Mouse (Mus musculus) midbrain, embryonic 11.5 days (tissue): ENCODE data around the gene Zfp599. TPM values are rescaled to one million over a fixed set of nuclear protein-coding genes. Genes with fewer than 3 reads are reported as not detected.
A peak's percentile ranks its signal among the peaks of the same experiment; 100 is the strongest.
"Not testable (repeated sequence)": the region's sequence is repeated elsewhere in the genome, so short reads cannot be mapped to it uniquely, and the experiment has no call there.

Experiments
- ATAC-seq: fragments of 200-750 bp; cut with Nextera tagmentation; 2 replicates; pipeline ENCODE4 v1.8.0; 2017; ENCODE audit warnings: moderate TSS enrichment, moderate library complexity; ENCODE audit not compliant: low FRiP score
- DNase-seq: peaks from one replicate; pipeline ENCODE4 v3.0.0; 2015; ENCODE audit warnings: low spot score; ENCODE audit errors: missing footprints
- H3K27ac ChIP-seq: fragments of 300-500 bp; sonication (generic); 2 replicates; pipeline ENCODE4 v1.5.1; 2014; ENCODE audit warnings: low read depth, low read length
- H3K27me3 ChIP-seq: fragments of 300-500 bp; sonication (generic); 2 replicates; pipeline ENCODE4 v1.6.1; 2014; ENCODE audit warnings: mild to moderate bottlenecking, low read length, moderate library complexity, mixed read lengths; ENCODE audit not compliant: control insufficient read depth, insufficient read depth
- H3K36me3 ChIP-seq: fragments of 300-500 bp; sonication (generic); 2 replicates; pipeline ENCODE4 v1.6.1; 2014; ENCODE audit warnings: mild to moderate bottlenecking, low read length, moderate library complexity, mixed read lengths; ENCODE audit not compliant: control insufficient read depth, insufficient read depth
- H3K4me1 ChIP-seq: fragments of 300-500 bp; sonication (generic); 2 replicates; pipeline ENCODE4 v1.6.1; 2014; ENCODE audit warnings: low read length; ENCODE audit not compliant: control insufficient read depth, insufficient read depth
- H3K4me2 ChIP-seq: fragments of 300-500 bp; sonication (generic); 2 replicates; pipeline ENCODE4 v1.6.1; 2014; ENCODE audit warnings: mild to moderate bottlenecking, moderate library complexity
- H3K4me3 ChIP-seq: fragments of 300-500 bp; sonication (generic); 2 replicates; pipeline ENCODE4 v1.5.1; 2014; ENCODE audit warnings: low read depth, low read length
- H3K9ac ChIP-seq: fragments of 300-500 bp; sonication (generic); 2 replicates; pipeline ENCODE4 v1.6.1; 2014; ENCODE audit warnings: low read length
- H3K9me3 ChIP-seq: fragments of 300-500 bp; sonication (generic); 2 replicates; pipeline ENCODE4 v1.6.1; 2016; ENCODE audit warnings: low read length; ENCODE audit not compliant: control insufficient read depth
- WGBS: fragments of 180-500 bp; shearing (Covaris S2); extraction: QIAGEN DNeasy Blood & Tissue Kit; methylation state at CpG from one replicate; pipeline ENCODE4 v1.1.7; 2014; 5-methylcytosine and 5-hydroxymethylcytosine counted together
- polyA plus RNA-seq: library from polyadenylated mRNA; unstranded; fragments of >200 nt; fragmentation: Nextera tagmentation; extraction: Ambion mirVana; gene quantifications from 2 replicates; pipeline ENCODE4 v1.2.1, GENCODE M21; 2014

Zfp599 gene
- polyA plus RNA-seq, result 6.7 TPM in 2 replicates

DNA sequence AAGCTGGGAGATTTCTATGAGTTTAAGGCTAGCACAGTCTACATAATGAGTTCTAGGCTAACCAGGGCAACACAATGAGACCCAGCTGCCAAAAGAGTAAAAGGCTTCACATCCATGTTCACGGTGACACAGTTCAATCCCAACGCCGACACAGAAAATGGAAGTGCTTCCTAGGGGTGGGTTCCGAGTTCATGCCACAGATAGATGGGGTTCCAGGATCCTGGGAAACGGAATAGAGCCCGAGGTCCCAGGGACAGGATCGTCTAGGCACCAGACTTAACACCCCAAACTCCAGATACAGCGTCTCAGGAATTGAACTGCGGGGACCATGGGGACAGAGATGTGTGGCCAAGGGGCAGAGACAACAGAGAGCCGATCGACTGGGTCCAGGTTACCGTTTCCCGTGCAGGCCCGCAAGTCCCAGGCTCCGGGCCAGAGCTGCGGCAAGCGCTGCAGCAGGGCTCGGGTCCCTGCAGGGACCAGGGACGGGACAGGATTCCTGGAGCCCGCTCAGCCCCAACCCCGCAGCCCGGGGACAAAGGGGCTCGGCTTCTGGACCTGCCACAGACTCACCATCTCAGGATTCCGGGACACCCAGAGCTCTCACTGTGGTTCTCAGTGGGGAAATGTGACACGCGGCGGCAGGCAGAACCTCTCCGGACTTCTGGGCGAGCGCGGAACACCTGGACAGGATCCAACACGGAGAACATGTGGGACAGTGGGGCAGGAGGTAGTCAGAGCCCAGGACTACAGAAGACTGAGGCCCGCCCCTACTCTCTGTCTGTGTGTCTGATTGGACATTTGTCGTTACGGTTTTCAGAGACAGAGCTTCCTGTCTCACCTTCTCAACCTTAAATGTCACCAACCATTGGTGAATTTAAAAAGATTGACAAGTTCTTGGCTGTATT is at the start of gene Zfp599:
TSS of gene Zfp599 (minus strand) at position 712 of the 908 bp plus-strand sequence.
- H3K27ac ChIP-seq, result no peak within 1 kb of the TSS
- WGBS, result 3% methylated on average over 35 of the region's 35 CpGs

GRCm38 (mm10) chr9:22307920-22308262 is 48.2 kb upstream of the Zfp599 start:
- H3K27ac ChIP-seq, ATAC-seq, H3K4me1 ChIP-seq, DNase-seq, H3K27me3 ChIP-seq, H3K9me3 ChIP-seq: not testable (repeated sequence)
- peak overlapping the region; percentile 92 for H3K4me3 ChIP-seq
- peaks cover 14% of the 10 kb centered on the region for H3K36me3 ChIP-seq
- peak overlapping the region; percentile 46 for H3K4me2 ChIP-seq
- 15% methylated on average over 9 of the region's 9 CpGs for WGBS
- peak overlapping the region; percentile 98 for H3K9ac ChIP-seq

More for the DNA sequence above, at the start of gene Zfp599:
- peaks cover 10% of the 10 kb centered on the region; the same call in 1 of the 2 replicates for H3K9me3 ChIP-seq
- ATAC-seq (peak; percentile 91), DNase-seq (peak; percentile 93)
- H3K36me3 ChIP-seq, result peaks cover 2% of the 10 kb centered on the region; the same call in 1 of the 2 replicates
- H3K4me1 ChIP-seq, result peaks cover 2% of the 10 kb centered on the region; the same call in 1 of the 2 replicates
- H3K9ac ChIP-seq, result peak within 1 kb of the TSS; percentile 87
- H3K4me3 ChIP-seq, result peak within 1 kb of the TSS; percentile 62
- H3K27me3 ChIP-seq, result no peaks in the 10 kb centered on the region
- peak within 1 kb of the TSS; percentile 74 for H3K4me2 ChIP-seq

DNA sequence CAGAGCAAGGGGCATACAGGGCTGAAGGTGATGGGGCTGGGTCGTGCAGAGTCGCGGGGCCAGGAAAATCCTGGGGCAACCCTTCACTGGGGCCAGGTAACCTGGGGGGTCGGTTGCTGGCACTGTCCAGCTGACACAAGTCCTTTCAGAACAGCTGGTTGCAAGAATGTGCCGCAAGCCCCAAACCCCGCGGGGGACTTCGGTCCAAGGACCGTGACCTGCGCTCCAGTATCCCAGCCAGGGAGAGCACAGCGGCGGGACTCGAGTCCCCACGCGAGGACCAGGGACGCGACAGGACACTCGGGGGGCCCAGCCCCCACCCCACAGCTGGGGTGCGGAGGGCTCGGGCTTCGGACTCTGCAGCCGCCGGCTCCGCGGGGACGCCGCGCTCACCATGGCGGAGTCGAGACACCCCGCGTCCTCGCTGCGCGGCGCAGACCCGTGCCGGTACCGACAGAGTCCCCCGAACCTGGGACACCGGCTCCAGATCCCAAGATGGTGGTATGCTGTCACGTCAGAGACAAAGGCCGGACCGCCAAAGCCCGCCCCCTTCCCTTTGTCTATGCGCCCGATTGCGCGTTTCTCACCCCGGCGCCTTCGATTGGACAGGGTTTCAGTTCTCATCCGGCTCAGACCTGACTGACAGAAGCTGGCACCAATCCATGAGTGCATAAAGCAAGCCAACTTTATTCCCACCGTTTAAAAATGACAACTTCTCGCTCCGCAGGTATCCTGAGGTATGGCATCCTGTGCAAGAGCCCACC is 47.6 kb upstream of the Zfp599 start, which contains the start of gene Zfp810:
TSS of gene Zfp810 (minus strand) at position 493 of the 764 bp plus-strand sequence.
- Histone ChIP-seq H3K27ac (peak within 1 kb of the TSS; percentile 63; the same call in 1 of the 2 replicates), H3K27me3 (no peaks in the 10 kb centered on the region), H3K36me3 (peaks cover 17% of the 10 kb centered on the region), H3K9me3 (no peaks in the 10 kb centered on the region; the same call in 1 of the 2 replicates), H3K4me1 (peaks cover 8% of the 10 kb centered on the region), H3K9ac (peak within 1 kb of the TSS; percentile 98), H3K4me2 (peak within 1 kb of the TSS; percentile 86), H3K4me3 (peak within 1 kb of the TSS; percentile 92)
- DNase-seq (peak; percentile 99), ATAC-seq (peak; percentile 99)
- WGBS, result 0% methylated on average over 55 of the region's 56 CpGs

- Histone ChIP-seq H3K4me3 (peak overlapping the region; percentile 92), H3K36me3 (peaks cover 17% of the 10 kb centered on the region), H3K9ac (peak overlapping the region; percentile 98), H3K9me3 (no peaks in the 10 kb centered on the region; the same call in 1 of the 2 replicates), H3K27ac (no peak overlapping the region), H3K4me2 (peak overlapping the region; percentile 86), H3K4me1 (peaks cover 8% of the 10 kb centered on the region), H3K27me3 (no peaks in the 10 kb centered on the region)
- DNase-seq, result peak; percentile 86
- no peak for ATAC-seq
- WGBS, result 29% methylated on average over 6 of the region's 6 CpGs
Observed at GRCm38 (mm10) chr9:22306726-22307125, 47.0 kb upstream of the Zfp599 start.

- H3K4me2 ChIP-seq, result no peak overlapping the region
- no peak overlapping the region for H3K4me3 ChIP-seq
- no peaks in the 10 kb centered on the region; the same call in 1 of the 2 replicates for H3K9me3 ChIP-seq
- no peak overlapping the region for H3K9ac ChIP-seq
- DNase-seq (no peak), ATAC-seq (no peak)
- H3K36me3 ChIP-seq, result peaks cover 34% of the 10 kb centered on the region
- 91% methylated on average over 1 of the region's 1 CpGs for WGBS
- no peak overlapping the region for H3K27ac ChIP-seq
- no peaks in the 10 kb centered on the region for H3K27me3 ChIP-seq
- peaks cover 8% of the 10 kb centered on the region for H3K4me1 ChIP-seq
Observed at GRCm38 (mm10) chr9:22302199-22302598, 42.5 kb upstream of the Zfp599 start.

DNA sequence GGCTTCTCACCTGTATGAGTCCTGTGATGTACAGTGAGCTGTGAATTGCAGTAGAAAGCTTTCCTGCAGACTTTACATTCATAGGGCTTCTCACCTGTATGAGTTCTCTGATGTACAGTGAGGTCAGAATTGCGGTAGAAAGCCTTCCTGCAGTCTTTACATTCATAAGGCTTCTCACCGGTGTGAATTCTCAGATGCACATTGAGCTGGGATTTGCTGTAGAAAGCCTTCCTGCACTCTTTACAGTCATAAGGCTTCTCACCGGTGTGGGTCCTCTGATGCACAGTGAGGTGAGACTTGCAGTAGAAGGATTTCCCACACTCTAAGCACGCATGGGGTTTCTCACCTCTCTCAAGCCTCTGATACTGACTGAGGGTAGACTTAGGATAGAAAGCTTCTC is 19.0 kb upstream of the Zfp599 start:
- H3K4me2 ChIP-seq, result no peak overlapping the region
- H3K9me3 ChIP-seq, result peaks cover 54% of the 10 kb centered on the region
- H3K4me1 ChIP-seq, result no peaks in the 10 kb centered on the region
- DNase-seq, result peak; percentile 90
- no peaks in the 10 kb centered on the region for H3K27me3 ChIP-seq
- H3K27ac ChIP-seq, result no peak overlapping the region
- H3K36me3 ChIP-seq, result peaks cover 66% of the 10 kb centered on the region
- H3K4me3 ChIP-seq, result no peak overlapping the region
- no peak for ATAC-seq
- whole genome bisulfite sequencing, result 97% methylated on average over 4 of the region's 4 CpGs
- no peak overlapping the region for H3K9ac ChIP-seq

GRCm38 (mm10) chr9:22268886-22269285 is 9.2 kb upstream of the Zfp599 start:
- Histone ChIP-seq H3K36me3 (peaks cover 4% of the 10 kb centered on the region; the same call in 1 of the 2 replicates), H3K27me3 (no peaks in the 10 kb centered on the region), H3K27ac (no peak overlapping the region), H3K4me3 (no peak overlapping the region), H3K9ac (no peak overlapping the region), H3K4me2 (no peak overlapping the region), H3K4me1 (no peaks in the 10 kb centered on the region), H3K9me3 (no peaks in the 10 kb centered on the region)
- ATAC-seq, result no peak
- WGBS, result 93% methylated on average over 1 of the region's 1 CpGs
- no peak for DNase-seq

DNA sequence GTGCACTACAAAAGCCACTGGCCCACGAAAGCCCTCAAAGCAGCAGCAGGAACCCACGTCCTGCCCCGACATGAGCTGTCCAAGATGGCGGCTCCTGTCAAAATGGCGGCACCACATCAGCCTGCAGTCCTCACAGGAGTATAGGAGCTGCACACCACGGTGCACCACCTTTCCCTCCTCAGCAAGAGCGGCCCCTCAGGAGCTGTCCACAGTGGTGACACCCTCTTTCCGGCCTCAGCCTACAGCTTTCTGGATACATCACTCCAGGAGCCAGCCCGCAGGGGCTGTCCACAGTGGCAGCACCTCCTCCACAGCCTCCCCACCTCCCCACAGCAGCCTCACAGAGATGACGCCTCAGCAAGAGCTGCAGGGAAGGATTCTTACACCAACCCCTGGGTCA is 2.9 kb upstream of the Zfp599 start:
- DNase-seq (no peak), ATAC-seq (no peak)
- Histone ChIP-seq H3K36me3 (no peaks in the 10 kb centered on the region), H3K9ac (no peak overlapping the region), H3K4me2 (no peak overlapping the region), H3K9me3 (no peaks in the 10 kb centered on the region), H3K27me3 (no peaks in the 10 kb centered on the region), H3K4me1 (peaks cover 2% of the 10 kb centered on the region; the same call in 1 of the 2 replicates), H3K27ac (no peak overlapping the region), H3K4me3 (no peak overlapping the region)
- WGBS, result 87% methylated on average over 10 of the region's 10 CpGs
